Mouse (Mus musculus): ENCODE data around the gene Diaph3. TPM values are rescaled to one million over a fixed set of nuclear protein-coding genes. Genes with fewer than 3 reads are reported as not detected.

Gene Diaph3
- polyA plus RNA-seq, 1 experiment from 2014 or later: 13.9 TPM

GRCm38 (mm10) chr14:87064281-87064680 lies 76.8 kb downstream of the Diaph3 start:
- H3K9ac ChIP-seq (ENCODE audit: low read length): no peak overlapping the region
- H3K4me1 ChIP-seq (replicated peaks; ENCODE audit: control insufficient read depth, insufficient read depth, low read length): no peaks in the 10 kb centered on the region
- H3K4me2 ChIP-seq (ENCODE audit: low read length): no peak overlapping the region
- DNase-seq (ENCODE audit: low spot score): no peak
- no peak for ATAC-seq (replicated peaks; ENCODE audit: low FRiP score, low TSS enrichment, low read depth)
- H3K9me3 ChIP-seq (ENCODE audit: control insufficient read depth, low read length): no peaks in the 10 kb centered on the region
- H3K27me3 ChIP-seq (replicated peaks; ENCODE audit: control insufficient read depth, insufficient read depth, low read length): no peaks in the 10 kb centered on the region
- 89% methylated on average over 4 of the region's 4 CpGs for WGBS
- no peak overlapping the region for H3K27ac ChIP-seq (ENCODE audit: low read depth)
- H3K4me3 ChIP-seq (ENCODE audit: low read depth, low read length): no peak overlapping the region
- H3K36me3 ChIP-seq (ENCODE audit: control insufficient read depth, insufficient read depth, low read length): no peaks in the 10 kb centered on the region

- H3K9ac ChIP-seq (ENCODE audit: low read length): no peak overlapping the region
- no peak overlapping the region for H3K4me3 ChIP-seq (ENCODE audit: low read depth, low read length)
- no peaks in the 10 kb centered on the region for H3K36me3 ChIP-seq (ENCODE audit: control insufficient read depth, insufficient read depth, low read length)
- H3K4me1 ChIP-seq (replicated peaks; ENCODE audit: control insufficient read depth, insufficient read depth, low read length): no peaks in the 10 kb centered on the region
- no peak overlapping the region for H3K27ac ChIP-seq (ENCODE audit: low read depth)
- DNase-seq (ENCODE audit: low spot score) (no peak), ATAC-seq (replicated peaks; ENCODE audit: low FRiP score, low TSS enrichment, low read depth) (no peak)
- H3K27me3 ChIP-seq (replicated peaks; ENCODE audit: control insufficient read depth, insufficient read depth, low read length): no peaks in the 10 kb centered on the region
- WGBS: 93% methylated on average over 2 of the region's 2 CpGs
- no peak overlapping the region for H3K4me2 ChIP-seq (ENCODE audit: low read length)
- no peaks in the 10 kb centered on the region for H3K9me3 ChIP-seq (ENCODE audit: control insufficient read depth, low read length)
Observed at GRCm38 (mm10) chr14:87056169-87056568, 84.9 kb downstream of the Diaph3 start.

- H3K4me2 ChIP-seq (ENCODE audit: low read length): no peak overlapping the region
- no peaks in the 10 kb centered on the region for H3K4me1 ChIP-seq (replicated peaks; ENCODE audit: control insufficient read depth, insufficient read depth, low read length)
- no peaks in the 10 kb centered on the region for H3K27me3 ChIP-seq (replicated peaks; ENCODE audit: control insufficient read depth, insufficient read depth, low read length)
- no peak overlapping the region for H3K9ac ChIP-seq (ENCODE audit: low read length)
- no peak overlapping the region for H3K27ac ChIP-seq (ENCODE audit: low read depth)
- ATAC-seq (replicated peaks; ENCODE audit: low FRiP score, low TSS enrichment, low read depth) (no peak), DNase-seq (ENCODE audit: low spot score) (no peak)
- no peaks in the 10 kb centered on the region for H3K36me3 ChIP-seq (ENCODE audit: control insufficient read depth, insufficient read depth, low read length)
- WGBS: 78% methylated on average over 5 of the region's 5 CpGs
- no peak overlapping the region for H3K4me3 ChIP-seq (ENCODE audit: low read depth, low read length)
- H3K9me3 ChIP-seq (ENCODE audit: control insufficient read depth, low read length): no peaks in the 10 kb centered on the region
Observed at GRCm38 (mm10) chr14:87051187-87051586, 89.8 kb downstream of the Diaph3 start.

- H3K27ac ChIP-seq (ENCODE audit: low read depth): no peak overlapping the region
- no peak for ATAC-seq (replicated peaks; ENCODE audit: low FRiP score, low TSS enrichment, low read depth)
Observed at GRCm38 (mm10) chr14:87044401-87044806, 96.6 kb downstream of the Diaph3 start.

GRCm38 (mm10) chr14:87020240-87020639 lies 120.8 kb downstream of the Diaph3 start:
- ATAC-seq (replicated peaks; ENCODE audit: low FRiP score, low TSS enrichment, low read depth) (no peak), DNase-seq (ENCODE audit: low spot score) (no peak)
- no peak overlapping the region for H3K27ac ChIP-seq (ENCODE audit: low read depth)
- no peak overlapping the region for H3K4me3 ChIP-seq (ENCODE audit: low read depth, low read length)
- no peaks in the 10 kb centered on the region for H3K9me3 ChIP-seq (ENCODE audit: control insufficient read depth, low read length)
- H3K4me1 ChIP-seq (replicated peaks; ENCODE audit: control insufficient read depth, insufficient read depth, low read length): no peaks in the 10 kb centered on the region
- no peak overlapping the region for H3K4me2 ChIP-seq (ENCODE audit: low read length)
- H3K9ac ChIP-seq (ENCODE audit: low read length): no peak overlapping the region
- H3K36me3 ChIP-seq (ENCODE audit: control insufficient read depth, insufficient read depth, low read length): no peaks in the 10 kb centered on the region
- 77% methylated on average over 10 of the region's 10 CpGs for WGBS
- H3K27me3 ChIP-seq (replicated peaks; ENCODE audit: control insufficient read depth, insufficient read depth, low read length): no peaks in the 10 kb centered on the region

More at GRCm38 (mm10) chr14:87044401-87044806, 96.6 kb downstream of the Diaph3 start:
- Histone ChIP-seq H3K4me3 (ENCODE audit: low read depth, low read length) (no peak overlapping the region), H3K36me3 (ENCODE audit: control insufficient read depth, insufficient read depth, low read length) (no peaks in the 10 kb centered on the region), H3K4me1 (replicated peaks; ENCODE audit: control insufficient read depth, insufficient read depth, low read length) (no peaks in the 10 kb centered on the region), H3K9me3 (ENCODE audit: control insufficient read depth, low read length) (no peaks in the 10 kb centered on the region), H3K4me2 (ENCODE audit: low read length) (no peak overlapping the region), H3K27me3 (replicated peaks; ENCODE audit: control insufficient read depth, insufficient read depth, low read length) (no peaks in the 10 kb centered on the region), H3K9ac (ENCODE audit: low read length) (no peak overlapping the region)
- no peak for DNase-seq (ENCODE audit: low spot score)
- WGBS: 41% methylated on average over 5 of the region's 5 CpGs

- no peaks in the 10 kb centered on the region for H3K4me1 ChIP-seq (replicated peaks; ENCODE audit: control insufficient read depth, insufficient read depth, low read length)
- ATAC-seq (replicated peaks; ENCODE audit: low FRiP score, low TSS enrichment, low read depth) (no peak), DNase-seq (ENCODE audit: low spot score) (no peak)
- H3K9ac ChIP-seq (ENCODE audit: low read length): no peak overlapping the region
- no peaks in the 10 kb centered on the region for H3K9me3 ChIP-seq (ENCODE audit: control insufficient read depth, low read length)
- H3K36me3 ChIP-seq (ENCODE audit: control insufficient read depth, insufficient read depth, low read length): no peaks in the 10 kb centered on the region
- H3K27me3 ChIP-seq (replicated peaks; ENCODE audit: control insufficient read depth, insufficient read depth, low read length): no peaks in the 10 kb centered on the region
- WGBS: 81% methylated on average over 3 of the region's 3 CpGs
- no peak overlapping the region for H3K4me3 ChIP-seq (ENCODE audit: low read depth, low read length)
- no peak overlapping the region for H3K27ac ChIP-seq (ENCODE audit: low read depth)
- no peak overlapping the region for H3K4me2 ChIP-seq (ENCODE audit: low read length)
Observed at GRCm38 (mm10) chr14:87019687-87020086, 121.3 kb downstream of the Diaph3 start.

- Histone ChIP-seq H3K27ac (ENCODE audit: low read depth) (no peak overlapping the region), H3K36me3 (ENCODE audit: control insufficient read depth, insufficient read depth, low read length) (no peaks in the 10 kb centered on the region), H3K4me2 (ENCODE audit: low read length) (no peak overlapping the region), H3K9ac (ENCODE audit: low read length) (no peak overlapping the region), H3K4me3 (ENCODE audit: low read depth, low read length) (no peak overlapping the region), H3K9me3 (ENCODE audit: control insufficient read depth, low read length) (no peaks in the 10 kb centered on the region), H3K4me1 (replicated peaks; ENCODE audit: control insufficient read depth, insufficient read depth, low read length) (no peaks in the 10 kb centered on the region), H3K27me3 (replicated peaks; ENCODE audit: control insufficient read depth, insufficient read depth, low read length) (no peaks in the 10 kb centered on the region)
- WGBS: 41% methylated on average over 4 of the region's 4 CpGs
- no peak for ATAC-seq (replicated peaks; ENCODE audit: low FRiP score, low TSS enrichment, low read depth)
- no peak for DNase-seq (ENCODE audit: low spot score)
Observed at GRCm38 (mm10) chr14:86997318-86997717, 143.7 kb downstream of the Diaph3 start.

GRCm38 (mm10) chr14:86951169-86951568 lies 189.9 kb downstream of the Diaph3 start:
- Histone ChIP-seq H3K36me3 (ENCODE audit: control insufficient read depth, insufficient read depth, low read length) (no peaks in the 10 kb centered on the region), H3K9me3 (ENCODE audit: control insufficient read depth, low read length) (no peaks in the 10 kb centered on the region), H3K4me1 (replicated peaks; ENCODE audit: control insufficient read depth, insufficient read depth, low read length) (no peaks in the 10 kb centered on the region), H3K4me2 (ENCODE audit: low read length) (no peak overlapping the region), H3K27ac (ENCODE audit: low read depth) (no peak overlapping the region), H3K9ac (ENCODE audit: low read length) (no peak overlapping the region), H3K27me3 (replicated peaks; ENCODE audit: control insufficient read depth, insufficient read depth, low read length) (no peaks in the 10 kb centered on the region), H3K4me3 (ENCODE audit: low read depth, low read length) (no peak overlapping the region)
- DNase-seq (ENCODE audit: low spot score) (no peak), ATAC-seq (replicated peaks; ENCODE audit: low FRiP score, low TSS enrichment, low read depth) (no peak)
- 75% methylated on average over 1 of the region's 1 CpGs for WGBS

- H3K4me1 ChIP-seq (replicated peaks; ENCODE audit: control insufficient read depth, insufficient read depth, low read length): no peaks in the 10 kb centered on the region
- H3K4me2 ChIP-seq (ENCODE audit: low read length): no peak overlapping the region
- H3K27ac ChIP-seq (ENCODE audit: low read depth): no peak overlapping the region
- H3K27me3 ChIP-seq (replicated peaks; ENCODE audit: control insufficient read depth, insufficient read depth, low read length): no peaks in the 10 kb centered on the region
- 89% methylated on average over 2 of the region's 2 CpGs for WGBS
- no peak overlapping the region for H3K9ac ChIP-seq (ENCODE audit: low read length)
- no peak overlapping the region for H3K4me3 ChIP-seq (ENCODE audit: low read depth, low read length)
- no peak for DNase-seq (ENCODE audit: low spot score)
- ATAC-seq (replicated peaks; ENCODE audit: low FRiP score, low TSS enrichment, low read depth): no peak
- H3K36me3 ChIP-seq (ENCODE audit: control insufficient read depth, insufficient read depth, low read length): no peaks in the 10 kb centered on the region
- H3K9me3 ChIP-seq (ENCODE audit: control insufficient read depth, low read length): no peaks in the 10 kb centered on the region
Observed at GRCm38 (mm10) chr14:86937953-86938352, 203.1 kb downstream of the Diaph3 start.
